In the genomic region with DNA sequence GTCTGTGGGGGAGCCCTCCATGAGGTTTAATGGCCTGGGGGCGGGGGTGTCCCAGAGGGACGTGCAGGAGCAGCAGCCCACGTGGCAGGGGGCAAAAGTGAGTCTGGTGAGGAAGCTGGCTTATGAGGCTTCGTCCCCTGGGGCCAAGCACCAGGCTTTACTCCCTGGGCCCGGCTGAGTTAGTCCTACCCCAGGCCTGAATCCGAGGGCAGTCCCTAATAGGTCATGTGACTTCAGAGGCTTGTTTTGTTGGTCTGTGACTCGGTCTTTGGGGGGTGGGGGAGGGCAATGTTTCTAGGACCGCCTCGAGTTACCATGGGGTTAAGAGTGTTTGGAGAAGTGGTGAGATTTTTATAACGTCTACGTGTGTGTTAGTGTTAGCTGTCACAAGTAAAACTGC, we compare ENCODE assay signal across 10 mouse cellular contexts. TPM values are rescaled to one million over a fixed set of nuclear protein-coding genes. Genes with fewer than 3 reads are reported as not detected.
DNase-seq lines count a peak whose midpoint lies in the region; ATAC-seq lines count a peak whose summit lies in the region.
"Had no signal": no experiment of that assay in that cellular context is flagged by ENCODE, and none has a peak within 500 bp of the region (broad histone marks: within the 10 kb centered on the region; RNA-seq: fewer than 3 reads in every experiment).

No protein-coding gene starts in this region.

- no peak overlapping the region for H3K4me3 ChIP-seq in forebrain, embryonic 14.5 days (ENCODE audit: low read depth, low read length)
- H3K4me3 ChIP-seq in limb, embryonic 11.5 days (ENCODE audit: low read depth, low read length): no peak overlapping the region
- H3K4me3 ChIP-seq: embryonic facial prominence, embryonic 15.5 days; left cerebral cortex, adult 2 months had no signal

- intact Hi-C loops in left cerebral cortex, postnatal 4 days (cut with DNase I): no loop called here

- peak; percentile 35 for ATAC-seq in forebrain, embryonic 14.5 days
- peak; percentile 42; the same call in 1 of the 2 replicates for ATAC-seq in limb, embryonic 11.5 days (ENCODE audit: insufficient number of reproducible peaks, low FRiP score, low TSS enrichment, low read depth)

- no peak overlapping the region for H3K4me2 ChIP-seq in forebrain, embryonic 14.5 days (ENCODE audit: low read length)
- H3K4me2 ChIP-seq in limb, embryonic 11.5 days (ENCODE audit: low read depth, severe bottlenecking): no peak overlapping the region

- H3K27me3 ChIP-seq in forebrain, embryonic 14.5 days (replicated peaks; ENCODE audit: control insufficient read depth, insufficient read depth, low read length): no peaks in the 10 kb centered on the region
- no peaks in the 10 kb centered on the region for H3K27me3 ChIP-seq in limb, embryonic 11.5 days (ENCODE audit: control insufficient read depth, insufficient read depth, low read length)
- no peaks in the 10 kb centered on the region for H3K27me3 ChIP-seq in splenic B cell, adult 2 months (ENCODE audit: control insufficient read depth, insufficient read depth, low read length, poor library complexity, severe bottlenecking)
- H3K27me3 ChIP-seq: embryonic facial prominence, embryonic 15.5 days had no signal

- no peak overlapping the region for H3K27ac ChIP-seq in forebrain, embryonic 14.5 days (ENCODE audit: low read depth, low read length)
- H3K27ac ChIP-seq in limb, embryonic 11.5 days (replicated peaks; ENCODE audit: low read depth, low read length): no peak overlapping the region
- H3K27ac ChIP-seq: embryonic facial prominence, embryonic 15.5 days had no signal

- H3K36me3 ChIP-seq in forebrain, embryonic 14.5 days (ENCODE audit: control insufficient read depth, insufficient read depth, low read length): no peaks in the 10 kb centered on the region
- no peaks in the 10 kb centered on the region for H3K36me3 ChIP-seq in limb, embryonic 11.5 days (ENCODE audit: control insufficient read depth, insufficient read depth, low read length)
- H3K36me3 ChIP-seq in splenic B cell, adult 2 months (ENCODE audit: control insufficient read depth, insufficient read depth, low read length, poor library complexity, severe bottlenecking): no peaks in the 10 kb centered on the region
- H3K36me3 ChIP-seq: embryonic facial prominence, embryonic 15.5 days had no signal

- DNase-seq in left cerebral cortex, postnatal 4 days: peak; percentile 16
- no peak for DNase-seq in left cerebral cortex, adult 11 months (ENCODE audit: low spot score)
- no peak for DNase-seq in forebrain, embryonic 14.5 days (ENCODE audit: low spot score)
- no peak for DNase-seq in limb, embryonic 11.5 days (ENCODE audit: low spot score)
- peak; percentile 44 for DNase-seq in splenic B cell, adult 2 months (ENCODE audit: low read depth, low spot score)
- DNase-seq in right cerebral cortex, adult 18-20 months: no peak
- DNase-seq in left cerebral cortex, adult 18-20 months (ENCODE audit: low spot score in 2 of 2): no peak
- no peak for DNase-seq in right cerebral cortex, adult 2 months (ENCODE audit: low spot score in 2 of 2)

- no peaks in the 10 kb centered on the region; the same call in 1 of the 2 replicates for H3K4me1 ChIP-seq in forebrain, embryonic 14.5 days (ENCODE audit: control insufficient read depth, insufficient read depth, low read length)
- H3K4me1 ChIP-seq in limb, embryonic 11.5 days (ENCODE audit: control insufficient read depth, insufficient read depth, low read length): peaks cover 4% of the 10 kb centered on the region; the same call in 1 of the 2 replicates

- 33% methylated on average over 11 of the region's 11 CpGs for WGBS in forebrain, embryonic 14.5 days
- 35% methylated on average over 11 of the region's 11 CpGs for WGBS in limb, embryonic 11.5 days

- no peaks in the 10 kb centered on the region; the same call in 1 of the 2 replicates for H3K9me3 ChIP-seq in forebrain, embryonic 14.5 days (replicated peaks; ENCODE audit: control insufficient read depth, low read length)
- H3K9me3 ChIP-seq in limb, embryonic 11.5 days (ENCODE audit: control insufficient read depth, low read length): 0 out of 2 replicates have a peak, but pooled peaks cover 2% of the 10 kb centered on the region
- H3K9me3 ChIP-seq: embryonic facial prominence, embryonic 15.5 days had no signal

- H3K9ac ChIP-seq in forebrain, embryonic 14.5 days (ENCODE audit: low read length): no peak overlapping the region
- no peak overlapping the region for H3K9ac ChIP-seq in limb, embryonic 11.5 days (ENCODE audit: low read length)
- H3K9ac ChIP-seq: embryonic facial prominence, embryonic 15.5 days had no signal

RNA-seq across cellular contexts. Expression of gene Fhad1, which starts 57.1 kb away (rescaled TPM):
- total RNA-seq in left cerebral cortex, postnatal 4 days (2021): 1 to 10 TPM in 1 of 2 experiments, under 1 TPM in 1; 0.90 to 1.1 TPM
- 1.3 and 2.2 TPM in 2 replicates for polyA plus RNA-seq in forebrain, embryonic 14.5 days (2014; fragmentation: Nextera tagmentation; extraction: Ambion mirVana)
- polyA plus RNA-seq in limb, embryonic 11.5 days (2014; fragmentation: Nextera tagmentation; extraction: Ambion mirVana): 0.64 and 0.68 TPM in 2 replicates
- 1 to 10 TPM; 7.4 to 9.1 TPM for total RNA-seq in left cerebral cortex, adult 18-20 months (2021)

Comparison
In these comparisons a context has a peak if more than half of its experiments do, and no peak if none do; other contexts are left out.
1. DNase-seq: peak in left cerebral cortex, postnatal 4 days (single experiment) and splenic B cell, adult 2 months (single experiment); none in left cerebral cortex, adult 11 months (single experiment), forebrain, embryonic 14.5 days (single experiment), limb, embryonic 11.5 days (single experiment), right cerebral cortex, adult 18-20 months (single experiment), left cerebral cortex, adult 18-20 months (0 of 2) and right cerebral cortex, adult 2 months (0 of 2).